Mouse (Mus musculus): Measurements from ENCODE around the gene Trim12a. TPM values are rescaled to one million over a fixed set of nuclear protein-coding genes. Genes with fewer than 3 reads are reported as not detected.
"Not testable (repeated sequence)": the region's sequence is repeated elsewhere in the genome, so short reads cannot be mapped to it uniquely, and the experiment has no call there.

Gene Trim12a
- total and polyA plus RNA-seq, 2 experiments from 2014 or later: 6.6 to 13.6 TPM

- not testable (repeated sequence) for ATAC-seq (ENCODE audit: insufficient read depth, low read depth); H3K4me2 ChIP-seq (ENCODE audit: low read depth, low read length); H3K4me3 ChIP-seq (ENCODE audit: low read depth, low read length); DNase-seq (ENCODE audit: low spot score); H3K9me3 ChIP-seq (replicated peaks; ENCODE audit: control insufficient read depth, low read length); H3K4me1 ChIP-seq (ENCODE audit: control insufficient read depth, insufficient read depth); H3K27ac ChIP-seq (ENCODE audit: low read depth); H3K36me3 ChIP-seq (replicated peaks; ENCODE audit: control insufficient read depth, insufficient read depth, low read length); H3K27me3 ChIP-seq (ENCODE audit: control insufficient read depth, insufficient read depth, low read length); H3K9ac ChIP-seq (replicated peaks; ENCODE audit: low read depth, low read length)
- 80% methylated on average over 4 of the region's 4 CpGs for WGBS
Measured at GRCm38 (mm10) chr7:104260380-104260779, 54.9 kb downstream of the Trim12a start.

Other genes with a start within 250 kb of the Trim12a start
- not detected in 2 replicates for gene Olfr644, start 243.6 kb downstream of the Trim12a start, total RNA-seq (2014; rRNA removed; ENCODE audit: low replicate concordance)
- gene Olfr644, start 243.6 kb downstream of the Trim12a start, polyA plus RNA-seq (2015; fragmentation: Nextera tagmentation; extraction: Ambion mirVana): not detected in 2 replicates
- gene Olfr645, start 230.0 kb downstream of the Trim12a start, total RNA-seq (2014; rRNA removed; ENCODE audit: low replicate concordance): not detected in 2 replicates
- not detected in 2 replicates for gene Olfr645, start 230.0 kb downstream of the Trim12a start, polyA plus RNA-seq (2015; fragmentation: Nextera tagmentation; extraction: Ambion mirVana)
- not detected in 2 replicates for gene Olfr646, start 210.6 kb downstream of the Trim12a start, total RNA-seq (2014; rRNA removed; ENCODE audit: low replicate concordance)
- not detected in 2 replicates for gene Olfr646, start 210.6 kb downstream of the Trim12a start, polyA plus RNA-seq (2015; fragmentation: Nextera tagmentation; extraction: Ambion mirVana)
- gene Ubqln5, start 185.6 kb downstream of the Trim12a start, total RNA-seq (2014; rRNA removed; ENCODE audit: low replicate concordance): not detected in 2 replicates
- not detected in 2 replicates for gene Ubqln5, start 185.6 kb downstream of the Trim12a start, polyA plus RNA-seq (2015; fragmentation: Nextera tagmentation; extraction: Ambion mirVana)
- not detected in 2 replicates for gene Olfr643, start 178.1 kb downstream of the Trim12a start, total RNA-seq (2014; rRNA removed; ENCODE audit: low replicate concordance)
- not detected in 2 replicates for gene Olfr643, start 178.1 kb downstream of the Trim12a start, polyA plus RNA-seq (2015; fragmentation: Nextera tagmentation; extraction: Ambion mirVana)
- not detected in 2 replicates for gene Ubqln3, start 172.2 kb downstream of the Trim12a start, total RNA-seq (2014; rRNA removed; ENCODE audit: low replicate concordance)
- gene Ubqln3, start 172.2 kb downstream of the Trim12a start, polyA plus RNA-seq (2015; fragmentation: Nextera tagmentation; extraction: Ambion mirVana): not detected in 2 replicates
- gene Ubqlnl, start 164.9 kb downstream of the Trim12a start, total RNA-seq (2014; rRNA removed; ENCODE audit: low replicate concordance): not detected in 2 replicates
- gene Ubqlnl, start 164.9 kb downstream of the Trim12a start, polyA plus RNA-seq (2015; fragmentation: Nextera tagmentation; extraction: Ambion mirVana): not detected in 2 replicates
- not detected in 2 replicates for gene Olfm5, start 150.6 kb downstream of the Trim12a start, total RNA-seq (2014; rRNA removed; ENCODE audit: low replicate concordance)
- not detected in 2 replicates for gene Olfm5, start 150.6 kb downstream of the Trim12a start, polyA plus RNA-seq (2015; fragmentation: Nextera tagmentation; extraction: Ambion mirVana)
- not detected in 2 replicates for gene Olfr648, start 132.1 kb downstream of the Trim12a start, total RNA-seq (2014; rRNA removed; ENCODE audit: low replicate concordance)
- gene Olfr648, start 132.1 kb downstream of the Trim12a start, polyA plus RNA-seq (2015; fragmentation: Nextera tagmentation; extraction: Ambion mirVana): 0.07 and 0.08 TPM in 2 replicates
- not detected in 2 replicates for gene Olfr649, start 119.5 kb downstream of the Trim12a start, total RNA-seq (2014; rRNA removed; ENCODE audit: low replicate concordance)
- not detected in 2 replicates for gene Olfr649, start 119.5 kb downstream of the Trim12a start, polyA plus RNA-seq (2015; fragmentation: Nextera tagmentation; extraction: Ambion mirVana)
- gene Trim6, start 96.7 kb downstream of the Trim12a start, total RNA-seq (2014; rRNA removed; ENCODE audit: low replicate concordance): 2.9 and 7.3 TPM in 2 replicates
- 0.73 and 1.4 TPM in 2 replicates for gene Trim6, start 96.7 kb downstream of the Trim12a start, polyA plus RNA-seq (2015; fragmentation: Nextera tagmentation; extraction: Ambion mirVana)
- gene Trim34a, start 71.0 kb downstream of the Trim12a start, total RNA-seq (2014; rRNA removed; ENCODE audit: low replicate concordance): 5.7 and 7.5 TPM in 2 replicates
- 2.1 and 2.5 TPM in 2 replicates for gene Trim34a, start 71.0 kb downstream of the Trim12a start, polyA plus RNA-seq (2015; fragmentation: Nextera tagmentation; extraction: Ambion mirVana)
- gene Trim5, start 27.4 kb downstream of the Trim12a start, total RNA-seq (2014; rRNA removed; ENCODE audit: low replicate concordance): 0.12 and 0.27 TPM in 2 replicates
- gene Trim5, start 27.4 kb downstream of the Trim12a start, polyA plus RNA-seq (2015; fragmentation: Nextera tagmentation; extraction: Ambion mirVana): 0.37 and 0.38 TPM in 2 replicates
- gene Trim34b, start 14.0 kb upstream of the Trim12a start, total RNA-seq (2014; rRNA removed; ENCODE audit: low replicate concordance): not detected in 2 replicates
- gene Trim34b, start 14.0 kb upstream of the Trim12a start, polyA plus RNA-seq (2015; fragmentation: Nextera tagmentation; extraction: Ambion mirVana): 0.08 TPM in 1 of 2 replicates, not detected in the other
- gene Trim12c, start 37.9 kb upstream of the Trim12a start, total RNA-seq (2014; rRNA removed; ENCODE audit: low replicate concordance): 3.9 and 7.1 TPM in 2 replicates
- gene Trim12c, start 37.9 kb upstream of the Trim12a start, polyA plus RNA-seq (2015; fragmentation: Nextera tagmentation; extraction: Ambion mirVana): 1.5 and 1.7 TPM in 2 replicates
- not detected in 2 replicates for gene Trim30b, start 54.4 kb upstream of the Trim12a start, total RNA-seq (2014; rRNA removed; ENCODE audit: low replicate concordance)
- 0.16 and 0.18 TPM in 2 replicates for gene Trim30b, start 54.4 kb upstream of the Trim12a start, polyA plus RNA-seq (2015; fragmentation: Nextera tagmentation; extraction: Ambion mirVana)
- gene Trim30c, start 85.4 kb upstream of the Trim12a start, total RNA-seq (2014; rRNA removed; ENCODE audit: low replicate concordance): not detected in 2 replicates
- 0.18 TPM in 1 of 2 replicates, not detected in the other for gene Trim30c, start 85.4 kb upstream of the Trim12a start, polyA plus RNA-seq (2015; fragmentation: Nextera tagmentation; extraction: Ambion mirVana)
- 8.0 and 8.9 TPM in 2 replicates for gene Trim30a, start 149.7 kb upstream of the Trim12a start, total RNA-seq (2014; rRNA removed; ENCODE audit: low replicate concordance)
- 1.5 and 1.7 TPM in 2 replicates for gene Trim30a, start 149.7 kb upstream of the Trim12a start, polyA plus RNA-seq (2015; fragmentation: Nextera tagmentation; extraction: Ambion mirVana)
- 0.46 and 1.5 TPM in 2 replicates for gene Trim30d, start 192.4 kb upstream of the Trim12a start, total RNA-seq (2014; rRNA removed; ENCODE audit: low replicate concordance)
- gene Trim30d, start 192.4 kb upstream of the Trim12a start, polyA plus RNA-seq (2015; fragmentation: Nextera tagmentation; extraction: Ambion mirVana): 0.46 and 0.48 TPM in 2 replicates
- not detected in 2 replicates for gene Olfr651, start 234.7 kb upstream of the Trim12a start, total RNA-seq (2014; rRNA removed; ENCODE audit: low replicate concordance)
- not detected in 2 replicates for gene Olfr651, start 234.7 kb upstream of the Trim12a start, polyA plus RNA-seq (2015; fragmentation: Nextera tagmentation; extraction: Ambion mirVana)
- gene Olfr652, start 245.4 kb upstream of the Trim12a start, total RNA-seq (2014; rRNA removed; ENCODE audit: low replicate concordance): not detected in 2 replicates
- gene Olfr652, start 245.4 kb upstream of the Trim12a start, polyA plus RNA-seq (2015; fragmentation: Nextera tagmentation; extraction: Ambion mirVana): not detected in 2 replicates